Mouse (Mus musculus) limb, embryonic 14.5 days (tissue): ENCODE measurements around the gene Pipox. TPM values are rescaled to one million over a fixed set of nuclear protein-coding genes. Genes with fewer than 3 reads are reported as not detected.
A peak's percentile ranks its signal among the peaks of the same experiment; 100 is the strongest.

Experiments used
- ATAC-seq: fragments of 200-750 bp; cut with Nextera tagmentation; 2 replicates; pipeline ENCODE4 v1.8.0; 2017; ENCODE audit warnings: low read depth, moderate number of reproducible peaks, moderate TSS enrichment; ENCODE audit not compliant: low FRiP score
- DNase-seq: peaks from one replicate; pipeline ENCODE4 v3.0.0-alpha.2; 2015; ENCODE audit warnings: low spot score
- H3K27ac ChIP-seq: fragments of 300-500 bp; sonication (generic); replicated peaks from 2 replicates; pipeline ENCODE4 v1.5.1; 2014; ENCODE audit warnings: low read depth, mild to moderate bottlenecking, low read length, moderate library complexity, mixed read lengths
- H3K27me3 ChIP-seq: fragments of 300-500 bp; sonication (generic); 2 replicates; pipeline ENCODE4 v1.6.1; 2014; ENCODE audit warnings: low read length, mixed read lengths; ENCODE audit not compliant: control insufficient read depth, insufficient read depth
- H3K36me3 ChIP-seq: fragments of 300-500 bp; sonication (generic); 2 replicates; pipeline ENCODE4 v1.6.1; 2014; ENCODE audit warnings: mild to moderate bottlenecking, low read length, moderate library complexity, mixed read lengths; ENCODE audit not compliant: control insufficient read depth, insufficient read depth
- H3K4me1 ChIP-seq: fragments of 300-500 bp; sonication (generic); 2 replicates; pipeline ENCODE4 v1.6.1; 2014; ENCODE audit warnings: antibody characterized with exemption, low read length, mixed read lengths; ENCODE audit not compliant: control insufficient read depth, insufficient read depth
- H3K4me2 ChIP-seq: fragments of 300-500 bp; sonication (generic); replicated peaks from 2 replicates; pipeline ENCODE4 v1.6.1; 2014; ENCODE audit warnings: low read depth, mild to moderate bottlenecking, low read length, moderate library complexity; ENCODE audit not compliant: severe bottlenecking
- H3K4me3 ChIP-seq: fragments of 300-500 bp; sonication (generic); replicated peaks from 2 replicates; pipeline ENCODE4 v1.5.1; 2014; ENCODE audit warnings: low read length
- H3K9ac ChIP-seq: fragments of 300-500 bp; sonication (generic); 2 replicates; pipeline ENCODE4 v1.6.1; 2014; ENCODE audit warnings: mild to moderate bottlenecking, low read depth, low read length, moderate library complexity; ENCODE audit not compliant: severe bottlenecking
- H3K9me3 ChIP-seq: fragments of 300-500 bp; sonication (generic); 2 replicates; pipeline ENCODE4 v1.6.1; 2016; ENCODE audit warnings: low read length; ENCODE audit not compliant: control insufficient read depth
- POLR2A ChIP-seq: fragments of 200-500 bp; IDR thresholded peaks from 2 replicates; pipeline ENCODE4 v1.8.0; 2012; ENCODE audit warnings: inconsistent platforms, mild to moderate bottlenecking, moderate library complexity, borderline replicate concordance; ENCODE audit not compliant: insufficient read depth, insufficient read length; ENCODE audit errors: extremely low read depth
- WGBS: fragments of 180-500 bp; shearing (Covaris S2); extraction: QIAGEN DNeasy Blood & Tissue Kit; methylation state at CpG from one replicate; pipeline ENCODE4 v1.1.7; 2014; 5-methylcytosine and 5-hydroxymethylcytosine counted together
- polyA plus RNA-seq, 2 experiments: library from polyadenylated mRNA; depleted of rRNA in 1 of 2; stranded (reverse) in 1 of 2; unstranded in 1 of 2; fragments of >200 nt; fragmentation: Nextera tagmentation in 1 of 2; extraction: Ambion mirVana in 1 of 2; gene quantifications; 2 replicates each; pipeline versions ENCODE4 v1.2.1 to v1.2.3; 2012 to 2014

The Pipox gene
- polyA plus RNA-seq, 2 experiments, result 0.94 to 1.3 TPM

- H3K9me3 ChIP-seq, result no peaks in the 10 kb centered on the region
- peak overlapping the region; percentile 50; the same call in 1 of the 2 replicates for H3K27ac ChIP-seq
- 41% methylated on average over 24 of the region's 24 CpGs for WGBS
- H3K4me2 ChIP-seq, result peak overlapping the region; percentile 8; the same call in 1 of the 2 replicates
- DNase-seq, result no peak
- peak; percentile 31; the same call in 1 of the 2 replicates for ATAC-seq
- H3K9ac ChIP-seq, result no peak overlapping the region
- no peak overlapping the region for H3K4me3 ChIP-seq
- peaks cover 82% of the 10 kb centered on the region for H3K36me3 ChIP-seq
- peaks cover 6% of the 10 kb centered on the region; the same call in 1 of the 2 replicates for H3K4me1 ChIP-seq
- no peak for TF ChIP-seq POLR2A
- no peaks in the 10 kb centered on the region for H3K27me3 ChIP-seq
Observed at GRCm38 (mm10) chr11:77850401-77851244, 43.3 kb downstream of the Pipox start.

GRCm38 (mm10) chr11:77849151-77849550 lies 44.7 kb downstream of the Pipox start:
- ATAC-seq (no peak), DNase-seq (no peak)
- Histone ChIP-seq H3K9me3 (no peaks in the 10 kb centered on the region), H3K27ac (no peak overlapping the region), H3K9ac (no peak overlapping the region), H3K27me3 (no peaks in the 10 kb centered on the region), H3K4me2 (no peak overlapping the region), H3K36me3 (peaks cover 85% of the 10 kb centered on the region), H3K4me1 (peaks cover 6% of the 10 kb centered on the region; the same call in 1 of the 2 replicates), H3K4me3 (no peak overlapping the region)
- no peak for TF ChIP-seq POLR2A
- 62% methylated on average over 7 of the region's 7 CpGs for WGBS

- TF ChIP-seq POLR2A, result no peak
- Histone ChIP-seq H3K4me1 (peaks cover 6% of the 10 kb centered on the region; the same call in 1 of the 2 replicates), H3K4me2 (no peak overlapping the region), H3K4me3 (no peak overlapping the region), H3K9me3 (no peaks in the 10 kb centered on the region), H3K27ac (no peak overlapping the region), H3K9ac (no peak overlapping the region), H3K36me3 (peaks cover 86% of the 10 kb centered on the region), H3K27me3 (no peaks in the 10 kb centered on the region)
- WGBS, result 19% methylated on average over 5 of the region's 5 CpGs
- ATAC-seq (no peak), DNase-seq (no peak)
Observed at GRCm38 (mm10) chr11:77848131-77848530, 45.8 kb downstream of the Pipox start.

- H3K4me1 ChIP-seq, result peaks cover 6% of the 10 kb centered on the region; the same call in 1 of the 2 replicates
- no peak for ATAC-seq
- no peak for DNase-seq
- WGBS, result 54% methylated on average over 9 of the region's 9 CpGs
- no peaks in the 10 kb centered on the region for H3K9me3 ChIP-seq
- H3K4me3 ChIP-seq, result no peak overlapping the region
- H3K9ac ChIP-seq, result no peak overlapping the region
- H3K4me2 ChIP-seq, result no peak overlapping the region
- no peaks in the 10 kb centered on the region for H3K27me3 ChIP-seq
- TF ChIP-seq POLR2A, result no peak
- H3K36me3 ChIP-seq, result peaks cover 87% of the 10 kb centered on the region
- H3K27ac ChIP-seq, result no peak overlapping the region
Observed at GRCm38 (mm10) chr11:77847599-77848128, 46.2 kb downstream of the Pipox start.

- peaks cover 80% of the 10 kb centered on the region for H3K36me3 ChIP-seq
- no peak overlapping the region for H3K9ac ChIP-seq
- DNase-seq (no peak), ATAC-seq (no peak)
- H3K27me3 ChIP-seq, result no peaks in the 10 kb centered on the region
- WGBS, result 39% methylated on average over 4 of the region's 4 CpGs
- H3K9me3 ChIP-seq, result no peaks in the 10 kb centered on the region
- H3K4me1 ChIP-seq, result 0 out of 2 replicates have a peak, but pooled peaks cover 2% of the 10 kb centered on the region
- TF ChIP-seq POLR2A, result no peak
- H3K4me2 ChIP-seq, result no peak overlapping the region
- no peak overlapping the region for H3K4me3 ChIP-seq
- H3K27ac ChIP-seq, result no peak overlapping the region
Observed at GRCm38 (mm10) chr11:77843906-77844200, 50.0 kb downstream of the Pipox start.
